Mouse (Mus musculus) stomach, postnatal 0 days (tissue): ENCODE results near the gene Ggps1. TPM values are rescaled to one million over a fixed set of nuclear protein-coding genes. Genes with fewer than 3 reads are reported as not detected.
A peak's percentile ranks its signal among the peaks of the same experiment; 100 is the strongest.

ENCODE experiments used
- ATAC-seq: fragments of 200-750 bp; cut with Nextera tagmentation; 2 replicates; pipeline ENCODE4 v1.8.0; 2017; ENCODE audit not compliant: low FRiP score, low TSS enrichment
- DNase-seq: peaks from one replicate; pipeline ENCODE4 v3.0.0-alpha.2; 2016; ENCODE audit warnings: low spot score
- H3K27ac ChIP-seq: fragments of 300-500 bp; sonication (generic); replicated peaks from 2 replicates; pipeline ENCODE4 v1.5.1; 2014; ENCODE audit warnings: mild to moderate bottlenecking, control low read depth
- H3K27me3 ChIP-seq: fragments of 300-500 bp; sonication (generic); 2 replicates; pipeline ENCODE4 v1.6.1; 2014; ENCODE audit warnings: low read length; ENCODE audit not compliant: control insufficient read depth, insufficient read depth
- H3K36me3 ChIP-seq: fragments of 300-500 bp; sonication (generic); 2 replicates; pipeline ENCODE4 v1.6.1; 2014; ENCODE audit warnings: low read length, mixed read lengths; ENCODE audit not compliant: control insufficient read depth, insufficient read depth
- H3K4me1 ChIP-seq: fragments of 300-500 bp; sonication (generic); replicated peaks from 2 replicates; pipeline ENCODE4 v1.6.1; 2014; ENCODE audit warnings: antibody characterized with exemption; ENCODE audit not compliant: control insufficient read depth, insufficient read depth
- H3K4me2 ChIP-seq: fragments of 300-500 bp; sonication (generic); replicated peaks from 2 replicates; pipeline ENCODE4 v1.6.1; 2014; ENCODE audit warnings: low read depth, mild to moderate bottlenecking, control low read depth, moderate library complexity
- H3K4me3 ChIP-seq: fragments of 300-500 bp; sonication (generic); 2 replicates; pipeline ENCODE4 v1.5.1; 2014; ENCODE audit warnings: low read depth, low read length, control low read depth
- H3K9ac ChIP-seq: fragments of 300-500 bp; sonication (generic); 2 replicates; pipeline ENCODE4 v1.6.1; 2014; ENCODE audit warnings: mild to moderate bottlenecking, low read length, control low read depth, mixed read lengths
- H3K9me3 ChIP-seq: fragments of 300-500 bp; sonication (generic); 2 replicates; pipeline ENCODE4 v1.6.1; 2016; ENCODE audit warnings: low read length; ENCODE audit not compliant: control insufficient read depth
- CTCF ChIP-seq: IDR thresholded peaks from 2 replicates; pipeline ENCODE4 v1.5.1; 2016; ENCODE audit warnings: antibody characterized with exemption, low read depth, mild to moderate bottlenecking, moderate library complexity
- EP300 ChIP-seq: optimal IDR thresholded peaks from 2 replicates; pipeline ENCODE3; 2016; ENCODE audit warnings: antibody characterized with exemption
- WGBS: fragments of 180-500 bp; shearing (Covaris S2); extraction: QIAGEN DNeasy Blood & Tissue Kit; methylation state at CpG from one replicate; pipeline ENCODE4 v1.1.7; 2014; 5-methylcytosine and 5-hydroxymethylcytosine counted together
- polyA plus RNA-seq: library from polyadenylated mRNA; unstranded; fragments of >200 nt; fragmentation: Nextera tagmentation; extraction: Ambion mirVana; gene quantifications from 2 replicates; pipeline ENCODE4 v1.2.1, GENCODE M21; 2015

Gene Ggps1
- polyA plus RNA-seq: 27.2 and 28.0 TPM in 2 replicates

GRCm38 (mm10) chr13:14063013-14063941 lies at the start of gene Ggps1, which contains the start of gene Arid4b:
TSS of gene Ggps1 (minus strand) at chr13:14063488.
TSS of gene Arid4b (plus strand) at chr13:14063232.
- peak within 1 kb of the TSS; percentile 99 for H3K4me3 ChIP-seq
- H3K9ac ChIP-seq: peak within 1 kb of the TSS; percentile 98
- H3K36me3 ChIP-seq: no peaks in the 10 kb centered on the region
- DNase-seq (peak; percentile 97), ATAC-seq (peak; percentile 98)
- H3K9me3 ChIP-seq: no peaks in the 10 kb centered on the region
- H3K4me2 ChIP-seq: peak within 1 kb of the TSS; percentile 78
- no peaks in the 10 kb centered on the region for H3K27me3 ChIP-seq
- peak within 1 kb of the TSS; percentile 98 for H3K27ac ChIP-seq
- no peaks in the 10 kb centered on the region for H3K4me1 ChIP-seq
- WGBS: under 1% methylated on average over 62 of the region's 64 CpGs
- no peak for TF ChIP-seq CTCF
- TF ChIP-seq EP300: no peak

GRCm38 (mm10) chr13:14111146-14111545 lies 47.9 kb upstream of the Ggps1 start:
- H3K4me2 ChIP-seq: no peak overlapping the region
- no peak overlapping the region for H3K4me3 ChIP-seq
- ATAC-seq (no peak), DNase-seq (no peak)
- no peak overlapping the region for H3K27ac ChIP-seq
- H3K9me3 ChIP-seq: no peaks in the 10 kb centered on the region
- H3K4me1 ChIP-seq: no peaks in the 10 kb centered on the region
- H3K27me3 ChIP-seq: no peaks in the 10 kb centered on the region
- H3K36me3 ChIP-seq: no peaks in the 10 kb centered on the region
- WGBS: 33% methylated on average over 1 of the region's 1 CpGs
- no peak overlapping the region for H3K9ac ChIP-seq
- no peak for TF ChIP-seq EP300
- TF ChIP-seq CTCF: no peak

GRCm38 (mm10) chr13:14110154-14110873 lies 47.0 kb upstream of the Ggps1 start:
- H3K27me3 ChIP-seq: no peaks in the 10 kb centered on the region
- H3K4me1 ChIP-seq: no peaks in the 10 kb centered on the region
- ATAC-seq (no peak), DNase-seq (no peak)
- no peaks in the 10 kb centered on the region for H3K9me3 ChIP-seq
- H3K27ac ChIP-seq: no peak overlapping the region
- no peaks in the 10 kb centered on the region for H3K36me3 ChIP-seq
- 81% methylated on average over 2 of the region's 2 CpGs for WGBS
- TF ChIP-seq EP300 (no peak), CTCF (no peak)
- no peak overlapping the region for H3K9ac ChIP-seq
- no peak overlapping the region for H3K4me2 ChIP-seq
- H3K4me3 ChIP-seq: no peak overlapping the region

- no peak for TF ChIP-seq CTCF
- no peak for ATAC-seq
- 61% methylated on average over 1 of the region's 1 CpGs for WGBS
Observed at GRCm38 (mm10) chr13:14103026-14103425, 39.7 kb upstream of the Ggps1 start.

GRCm38 (mm10) chr13:14088669-14089068 lies 25.4 kb upstream of the Ggps1 start:
- Histone ChIP-seq H3K9me3 (no peaks in the 10 kb centered on the region), H3K4me1 (no peaks in the 10 kb centered on the region), H3K36me3 (no peaks in the 10 kb centered on the region), H3K4me2 (no peak overlapping the region), H3K27ac (no peak overlapping the region), H3K27me3 (no peaks in the 10 kb centered on the region), H3K4me3 (no peak overlapping the region), H3K9ac (no peak overlapping the region)
- ATAC-seq (no peak), DNase-seq (no peak)
- TF ChIP-seq CTCF: no peak
- no peak for TF ChIP-seq EP300
- WGBS: 38% methylated on average over 1 of the region's 1 CpGs

More at GRCm38 (mm10) chr13:14103026-14103425, 39.7 kb upstream of the Ggps1 start:
- no peak overlapping the region for H3K27ac ChIP-seq
- no peaks in the 10 kb centered on the region for H3K27me3 ChIP-seq
- H3K4me1 ChIP-seq: no peaks in the 10 kb centered on the region
- no peaks in the 10 kb centered on the region for H3K9me3 ChIP-seq
- H3K36me3 ChIP-seq: no peaks in the 10 kb centered on the region
- H3K4me3 ChIP-seq: no peak overlapping the region
- no peak overlapping the region for H3K4me2 ChIP-seq
- no peak overlapping the region for H3K9ac ChIP-seq
- DNase-seq: no peak
